Mouse (Mus musculus): ENCODE results near the gene Dusp3.
A peak's percentile ranks its signal among the peaks of the same experiment; 100 is the strongest.

The Dusp3 gene

DNA sequence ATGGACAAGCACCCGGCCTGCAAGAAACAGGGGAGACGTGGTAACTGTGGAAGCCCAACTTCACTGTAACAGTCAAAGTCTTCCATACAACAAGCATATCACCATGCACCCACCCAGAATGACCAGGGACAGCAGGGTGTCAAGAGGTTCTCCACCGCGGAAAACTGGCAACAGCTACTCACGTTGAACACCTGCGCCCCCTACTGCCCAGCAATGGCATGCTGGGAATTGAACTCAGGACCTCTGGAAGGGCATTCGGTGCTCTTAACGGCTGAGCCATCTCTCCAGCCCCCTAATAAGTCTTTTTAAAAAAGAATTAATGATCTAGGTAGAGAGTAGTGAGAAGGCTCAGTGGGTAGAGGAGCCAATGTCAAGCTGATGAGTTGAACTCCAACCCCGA is 11.9 kb downstream of the Dusp3 start:
- no peak for DNase-seq (ENCODE audit: low spot score in 2 of 2)

DNA sequence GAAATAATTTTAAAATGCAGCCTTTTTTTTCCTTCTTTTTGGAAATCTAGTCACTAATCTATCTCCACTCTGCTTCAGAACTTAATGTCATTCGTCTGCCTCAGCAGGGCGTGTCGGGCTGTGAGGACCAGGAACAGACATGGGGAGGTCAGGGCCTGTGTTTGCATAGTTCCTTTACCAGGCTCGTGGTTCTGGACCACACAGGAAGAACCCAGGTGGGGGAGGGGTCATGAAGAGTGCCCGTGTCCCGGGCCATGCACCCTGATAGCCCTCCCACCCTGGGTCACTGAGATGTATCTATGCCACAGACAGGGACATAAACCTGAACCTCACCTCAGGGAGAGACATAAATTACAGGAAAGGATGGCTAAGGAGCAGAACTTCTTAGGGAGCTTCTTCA is 12.6 kb downstream of the Dusp3 start:
- DNase-seq (ENCODE audit: low spot score in 2 of 2): no peak

DNA sequence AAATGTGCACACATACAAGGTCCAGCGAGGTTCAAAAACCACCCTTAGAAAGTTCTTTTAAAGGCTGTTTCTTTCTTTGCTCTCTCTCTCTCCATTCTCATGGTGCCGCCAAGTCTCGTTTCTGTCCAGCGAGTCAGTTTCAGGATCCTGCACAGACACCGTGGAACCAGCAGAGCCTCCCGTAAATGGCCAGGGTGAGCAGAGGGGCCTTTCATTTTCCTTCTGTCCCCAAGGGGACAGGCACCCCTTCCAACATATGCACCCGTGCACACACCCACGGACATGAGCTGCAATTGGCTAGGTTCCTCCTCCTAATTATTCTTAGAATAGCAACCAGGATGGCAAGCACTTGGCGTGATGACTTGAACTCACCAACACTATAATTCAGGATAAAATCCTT is 13.3 kb downstream of the Dusp3 start:
- DNase-seq (ENCODE audit: low spot score in 2 of 2): no peak

DNA sequence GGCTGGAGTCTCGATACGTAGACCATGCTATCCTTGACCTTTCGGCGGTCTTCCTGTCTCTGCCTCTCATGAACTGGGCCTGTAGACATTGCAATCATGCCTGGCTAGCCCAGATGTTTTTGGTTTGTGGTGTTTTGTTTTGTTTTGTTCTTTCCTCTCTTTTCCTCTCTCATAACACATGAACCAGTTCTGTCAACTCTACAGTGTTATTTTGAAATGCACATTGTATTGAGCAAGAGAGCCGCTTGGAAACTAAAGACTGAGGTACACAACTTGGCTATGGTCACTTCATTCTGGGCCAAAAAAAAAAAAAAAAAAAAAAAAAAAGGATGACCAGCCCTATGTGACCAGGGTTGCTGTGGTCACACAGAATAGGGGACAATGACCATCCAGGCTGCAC is 14.2 kb downstream of the Dusp3 start:
- no peak for DNase-seq (ENCODE audit: low spot score in 2 of 2)

DNA sequence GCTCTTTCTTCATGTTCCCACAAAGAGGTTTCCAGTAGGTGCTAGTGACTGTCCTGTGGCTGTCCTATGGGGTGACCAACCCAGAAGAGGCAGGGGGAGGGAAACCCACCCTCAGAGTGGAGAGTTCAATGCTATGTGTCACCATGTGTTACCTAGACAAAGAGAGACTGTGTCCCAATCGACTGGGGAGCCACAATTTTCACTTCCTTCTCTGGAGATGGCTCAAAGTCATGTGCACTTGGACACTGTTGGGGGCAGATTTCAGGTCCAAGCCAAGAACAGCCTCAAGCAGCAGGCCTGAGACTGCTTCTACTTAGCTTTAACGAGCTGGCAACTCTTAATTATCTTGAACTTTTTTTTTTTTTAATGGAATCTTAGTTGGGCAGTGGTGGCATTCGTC is 14.7 kb downstream of the Dusp3 start:
- no peak for DNase-seq (ENCODE audit: low spot score in 2 of 2)

DNA sequence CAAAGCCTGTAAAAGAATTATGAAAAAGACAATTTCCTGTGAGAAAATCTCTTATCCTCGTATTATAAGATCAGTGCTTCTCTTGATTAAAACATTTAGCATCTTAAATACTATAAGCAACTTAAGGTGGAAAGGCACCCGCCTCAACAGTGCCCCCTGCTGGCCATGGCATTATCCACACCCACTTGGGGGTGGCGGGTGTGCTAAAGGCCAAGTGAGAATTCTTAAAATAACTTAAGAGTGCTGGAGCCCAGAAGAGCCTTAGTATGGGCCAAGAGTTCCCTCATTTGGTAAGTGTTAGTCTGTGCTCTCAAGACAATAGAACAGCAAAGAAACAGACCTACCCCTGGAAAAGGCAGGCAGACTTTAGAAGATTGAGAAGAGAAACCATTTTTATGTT is 15.4 kb downstream of the Dusp3 start:
- DNase-seq (ENCODE audit: low spot score in 2 of 2): no peak

DNA sequence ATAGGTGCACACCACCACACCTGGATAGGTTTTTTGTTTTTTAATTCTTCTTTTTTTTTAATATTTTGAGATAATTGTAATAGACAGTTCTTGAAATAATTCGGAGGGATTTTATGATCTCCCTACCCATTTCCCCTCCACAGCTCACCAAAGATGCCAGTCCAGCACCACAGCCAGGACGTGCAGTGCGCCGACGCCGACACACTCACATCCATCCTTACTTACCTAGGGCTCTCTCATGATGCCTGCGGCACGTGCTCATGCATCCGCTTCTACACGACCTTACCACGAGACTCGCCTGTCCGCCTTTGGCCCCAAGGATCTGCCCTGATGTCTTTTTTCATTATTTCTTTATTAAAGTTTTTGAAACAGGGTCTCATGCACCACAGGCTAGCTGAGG is 17.0 kb downstream of the Dusp3 start:
- no peak for DNase-seq (ENCODE audit: low spot score in 2 of 2)

DNA sequence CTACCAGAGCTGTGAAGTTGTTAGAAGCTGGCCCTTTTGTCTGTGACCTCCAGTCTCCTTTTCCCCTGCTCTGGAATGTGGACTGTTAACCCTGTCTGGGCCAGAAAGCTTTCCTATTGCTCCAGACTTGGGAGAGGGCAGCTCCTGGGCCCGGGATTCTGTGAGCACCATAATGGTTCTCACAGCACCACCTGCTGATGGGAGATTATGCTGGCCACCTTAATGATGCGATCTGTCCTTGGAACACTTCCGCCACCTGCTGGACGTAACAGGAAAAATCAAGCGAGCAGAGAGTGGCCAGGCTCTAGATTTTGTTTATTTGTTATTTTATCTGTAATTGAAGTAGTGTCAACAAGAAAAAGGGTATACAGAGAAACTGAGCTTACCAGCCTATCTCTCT is 18.0 kb downstream of the Dusp3 start:
- DNase-seq (ENCODE audit: low spot score in 2 of 2): peak; percentile 54 to 79

DNA sequence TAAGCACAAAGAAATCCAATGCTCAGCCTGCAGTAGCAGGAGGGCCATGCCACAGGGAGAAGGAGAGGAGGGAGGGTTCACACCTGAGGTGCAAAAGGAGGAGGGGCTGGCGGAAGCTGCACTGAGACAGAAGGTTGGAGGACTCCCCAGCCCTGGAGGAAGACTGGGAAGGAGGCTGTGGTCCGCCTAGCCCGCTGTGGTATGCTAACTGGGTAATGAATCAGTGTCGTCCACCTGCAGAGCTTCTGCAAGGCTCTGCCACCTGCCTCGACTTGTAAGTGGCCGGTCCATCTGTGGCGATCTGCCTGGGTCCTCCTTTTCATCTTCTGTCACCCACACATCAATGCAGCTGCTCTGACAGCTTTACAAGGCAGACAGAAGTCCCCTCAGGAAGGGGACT is 18.5 kb downstream of the Dusp3 start:
- no peak for DNase-seq (ENCODE audit: low spot score in 2 of 2)

DNA sequence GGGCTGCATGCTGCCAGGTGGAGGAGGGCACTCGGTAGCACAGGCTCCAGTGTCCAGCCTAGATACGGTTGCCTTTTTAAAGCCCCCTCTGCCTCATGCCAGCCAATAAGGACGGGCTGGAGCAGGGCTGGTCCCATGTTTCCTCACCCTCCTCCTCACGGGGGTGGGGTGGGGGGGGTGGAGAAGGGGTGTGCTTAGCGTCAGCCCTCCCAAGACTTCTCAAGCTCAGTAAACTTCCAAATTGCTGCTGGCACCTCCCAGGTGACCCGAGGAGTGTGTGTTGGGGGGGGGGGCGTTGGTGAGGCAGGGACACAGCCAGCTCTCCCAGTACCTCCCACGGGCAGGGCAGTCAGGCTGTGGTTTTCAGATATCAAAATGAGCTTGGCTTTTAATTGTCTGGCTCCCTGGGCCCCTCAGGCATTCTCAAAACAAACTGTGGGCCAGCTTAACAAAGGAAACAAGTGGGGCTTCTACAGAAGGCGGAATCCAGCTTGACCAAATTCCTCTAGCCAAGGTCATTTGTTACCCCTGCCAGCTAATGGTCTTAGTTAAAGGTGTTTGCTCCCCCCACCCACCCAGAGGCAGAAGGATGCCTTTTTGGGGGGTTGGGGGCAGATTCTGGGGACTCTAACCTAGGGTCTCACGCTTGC is 19.7 kb downstream of the Dusp3 start, which contains the start of gene Sost:
Gene Sost, minus strand, starts transcription at position 51 of the 650 bp plus-strand sequence.
- no peak for DNase-seq (ENCODE audit: low spot score in 2 of 2)

DNA sequence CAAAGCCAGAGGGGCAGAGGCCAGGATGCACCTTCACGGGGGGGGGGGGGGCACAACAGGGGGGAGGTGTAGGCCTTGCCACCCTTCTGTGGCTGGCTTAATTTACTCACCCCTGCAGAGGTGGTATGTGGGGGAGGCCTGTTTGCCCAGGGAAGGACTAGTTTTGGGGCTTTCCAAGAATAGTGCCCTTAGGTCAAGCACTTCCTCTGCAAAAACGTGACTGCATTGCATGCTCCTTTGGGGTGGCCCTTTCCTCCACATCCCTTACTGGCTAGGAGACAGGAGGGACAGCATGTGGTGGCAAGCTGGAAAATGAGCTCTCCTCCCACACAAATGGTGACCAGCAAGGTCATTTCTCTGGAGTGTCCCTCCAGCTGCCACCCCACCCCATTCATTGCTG is 21.3 kb downstream of the Dusp3 start:
- DNase-seq (ENCODE audit: low spot score in 2 of 2): no peak

DNA sequence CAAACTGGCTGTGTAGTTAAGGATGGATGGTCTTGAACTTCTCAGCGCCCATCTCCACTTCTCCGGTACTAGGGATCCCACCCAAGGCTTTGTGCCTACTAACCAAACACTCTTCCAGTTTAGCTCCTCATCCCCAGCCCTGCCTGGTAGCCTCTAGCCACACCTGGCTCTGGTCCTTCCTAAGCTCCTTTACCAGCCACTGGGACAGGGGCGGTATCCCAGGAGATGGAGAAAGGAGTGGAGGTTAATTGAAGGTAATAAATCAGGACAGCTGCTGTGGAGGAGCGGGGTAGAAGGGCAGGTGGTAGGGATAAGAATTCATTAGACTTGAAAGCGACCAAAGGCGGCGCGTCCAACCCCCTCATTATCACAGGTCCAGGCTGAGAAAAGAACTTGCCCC is 22.2 kb downstream of the Dusp3 start:
- no peak for DNase-seq (ENCODE audit: low spot score in 2 of 2)

DNA sequence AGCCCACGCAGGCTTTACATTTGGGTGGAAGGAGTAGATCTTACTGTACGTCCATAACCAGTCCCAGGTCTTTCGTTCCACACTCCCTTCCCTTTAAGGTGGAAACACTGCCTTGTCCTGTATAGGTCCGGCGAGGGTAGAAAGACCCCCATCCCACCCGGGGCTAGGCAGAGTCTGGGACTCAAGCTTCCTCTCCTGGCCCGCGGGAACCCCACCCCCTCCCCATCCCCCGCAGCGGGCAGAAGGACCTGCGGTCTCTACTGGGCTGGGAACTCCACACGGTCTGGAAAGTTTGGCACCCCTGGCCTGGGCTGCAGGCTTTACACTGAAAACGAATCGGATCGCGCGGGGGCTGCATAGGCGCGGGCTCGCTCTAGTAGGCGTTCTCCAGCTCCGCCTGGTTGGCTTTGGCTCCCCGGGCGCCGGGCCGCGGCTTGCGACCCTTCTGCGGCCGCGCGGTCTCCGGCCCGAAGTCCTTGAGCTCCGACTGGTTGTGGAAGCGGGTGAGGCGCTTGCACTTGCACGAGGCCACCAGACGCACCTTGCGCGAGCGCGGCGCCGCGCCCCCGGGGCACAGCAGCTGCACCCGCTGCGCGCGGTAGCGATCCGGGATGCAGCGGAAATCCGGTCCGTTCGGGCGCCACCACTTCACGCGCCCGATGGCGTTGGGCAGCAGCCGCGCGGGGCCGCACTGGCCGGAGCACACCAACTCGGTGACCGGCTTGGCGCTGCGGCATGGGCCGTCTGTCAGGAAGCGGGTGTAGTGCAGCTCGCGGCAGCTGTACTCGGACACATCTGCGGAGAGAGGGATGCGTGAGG is 23.1 kb downstream of the Dusp3 start:
- no peak for DNase-seq (ENCODE audit: low spot score in 2 of 2)

DNA sequence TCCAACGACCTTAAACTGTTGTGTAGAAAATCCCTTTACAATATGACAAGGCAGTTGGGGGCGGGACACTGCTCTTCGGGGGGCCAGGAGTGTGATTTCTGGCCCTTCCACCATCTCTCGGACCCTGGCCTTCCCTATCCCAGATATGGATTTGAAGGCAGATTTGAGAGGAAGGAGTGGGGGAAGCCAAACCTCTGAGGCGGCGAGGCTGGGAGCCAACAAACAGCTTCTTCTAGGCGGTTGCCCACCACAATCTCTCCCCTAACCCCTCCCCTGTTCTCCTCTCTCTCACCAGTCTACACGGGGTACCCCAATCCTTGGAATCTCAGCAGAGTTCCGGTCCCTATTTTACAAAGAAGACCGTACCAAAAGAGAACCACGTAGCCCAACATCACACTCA is 23.8 kb downstream of the Dusp3 start:
- DNase-seq (ENCODE audit: low spot score in 2 of 2): no peak

DNA sequence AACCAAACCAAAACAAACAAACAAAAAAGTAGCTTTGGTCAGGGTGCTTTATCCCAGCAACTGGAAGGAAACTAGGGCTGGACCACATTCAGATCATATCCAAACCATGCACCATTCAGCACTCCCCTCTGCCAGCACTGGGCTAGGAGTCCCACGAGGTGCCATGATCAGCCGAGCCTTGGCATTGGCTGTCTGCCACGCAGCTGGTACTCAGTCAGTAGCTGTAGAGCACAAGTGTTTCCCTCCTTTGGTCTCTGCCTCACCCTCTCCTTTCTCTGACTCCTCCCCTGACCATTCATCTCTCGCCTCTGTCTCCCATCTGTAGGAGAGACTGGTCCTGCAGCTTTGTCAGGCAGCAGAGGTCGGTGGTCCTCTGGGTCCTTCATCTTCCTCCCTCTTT is 29.3 kb downstream of the Dusp3 start:
- DNase-seq (ENCODE audit: low spot score in 2 of 2): no peak

DNA sequence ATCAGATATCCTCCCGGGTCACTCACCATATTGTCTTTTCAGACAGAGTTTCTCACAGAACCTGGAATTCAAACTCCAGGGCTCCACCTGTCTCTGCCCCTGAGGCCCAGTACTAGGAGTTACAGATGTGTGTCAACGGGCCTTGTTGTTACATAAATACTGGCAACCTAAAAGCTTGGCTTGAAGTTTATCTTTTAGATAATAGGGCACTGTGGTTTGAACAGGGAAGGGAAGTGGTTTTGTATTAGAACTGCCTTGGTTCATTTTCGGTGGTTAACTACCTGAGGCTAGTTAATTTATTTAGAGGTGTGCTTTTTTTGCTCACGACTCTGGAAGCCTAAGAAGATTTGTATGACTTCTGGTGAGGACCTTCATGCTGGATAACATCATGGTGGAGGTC is 33.4 kb downstream of the Dusp3 start:
- DNase-seq (ENCODE audit: low spot score in 2 of 2): no peak

DNA sequence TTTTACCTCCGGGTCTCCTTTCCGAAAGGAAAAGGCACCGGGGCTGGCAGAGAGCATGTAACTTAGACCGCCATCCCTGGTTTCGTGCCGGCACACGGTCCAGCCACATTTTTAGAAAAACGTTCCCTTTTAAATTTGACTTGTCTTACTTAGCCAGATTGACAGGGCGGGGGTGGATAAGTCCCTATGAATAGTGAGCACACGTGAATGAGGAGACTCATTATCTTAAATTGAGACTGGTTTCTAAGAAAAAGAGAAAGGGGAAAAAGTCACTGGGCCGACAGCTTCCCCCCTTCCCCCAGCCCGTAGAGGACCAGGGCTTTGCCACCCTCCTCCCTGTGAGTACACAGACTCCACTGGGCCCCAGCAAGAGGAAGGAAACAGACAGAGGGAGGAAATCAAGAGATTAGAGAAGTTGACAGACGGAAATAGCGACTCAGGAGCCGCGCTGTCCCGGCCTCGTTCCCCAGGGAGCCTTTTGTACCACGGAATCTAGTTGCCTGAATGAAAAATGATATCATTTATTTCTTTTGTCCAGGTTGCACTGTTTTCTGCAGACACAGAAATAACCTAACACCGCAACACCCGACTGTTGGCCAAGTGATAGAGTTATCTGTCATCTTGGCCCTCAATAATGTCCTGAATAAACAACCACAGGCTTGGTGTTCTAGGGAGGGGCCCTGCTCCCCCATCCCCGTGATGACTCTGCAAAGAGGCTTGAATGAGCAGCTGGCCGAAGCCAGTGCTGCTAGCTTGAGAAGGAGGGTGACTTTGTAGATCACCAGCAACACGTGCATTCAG is 34.1 kb downstream of the Dusp3 start:
- DNase-seq (ENCODE audit: low spot score in 2 of 2): no peak

DNA sequence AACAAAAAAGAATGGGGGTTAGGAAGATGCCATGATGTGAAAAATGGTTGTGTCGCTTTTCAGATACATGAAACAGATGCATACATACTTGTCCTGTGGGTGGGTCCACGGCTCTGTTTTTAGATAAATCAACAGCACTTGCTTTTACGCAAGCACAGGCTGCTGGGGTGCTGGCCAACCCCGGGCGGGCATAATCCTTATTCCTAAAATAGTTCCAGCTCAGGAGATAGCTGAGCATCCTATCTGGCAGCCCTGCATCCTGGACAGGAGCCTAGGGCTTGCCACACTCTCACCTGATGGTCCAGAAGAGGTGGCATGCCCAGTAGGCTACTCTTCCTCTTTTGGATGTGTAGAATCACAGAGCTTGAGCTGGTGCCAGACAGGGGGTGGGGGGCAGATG is 36.8 kb downstream of the Dusp3 start:
- no peak for DNase-seq (ENCODE audit: low spot score in 2 of 2)

DNA sequence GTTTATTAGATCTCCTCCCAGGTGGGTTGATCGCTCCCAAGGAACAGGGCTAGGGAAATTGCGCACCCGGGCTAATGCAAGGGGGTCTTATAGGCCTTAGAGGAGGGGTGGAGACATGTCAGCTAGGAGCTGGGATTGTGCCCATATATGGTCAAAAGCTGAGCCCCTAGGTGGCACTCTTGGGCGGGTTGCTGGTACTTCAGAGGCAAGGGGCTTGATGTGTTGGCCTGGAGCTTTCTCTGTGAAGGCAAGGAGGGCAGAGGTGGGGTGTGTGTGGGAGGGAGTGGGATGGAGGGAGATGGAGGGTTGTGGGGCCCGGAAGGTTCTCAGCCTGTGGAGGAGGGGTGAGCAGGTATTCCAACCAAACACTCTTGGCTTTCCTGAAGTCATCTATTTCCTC is 40.3 kb downstream of the Dusp3 start:
- DNase-seq (ENCODE audit: low spot score in 2 of 2): no peak

DNA sequence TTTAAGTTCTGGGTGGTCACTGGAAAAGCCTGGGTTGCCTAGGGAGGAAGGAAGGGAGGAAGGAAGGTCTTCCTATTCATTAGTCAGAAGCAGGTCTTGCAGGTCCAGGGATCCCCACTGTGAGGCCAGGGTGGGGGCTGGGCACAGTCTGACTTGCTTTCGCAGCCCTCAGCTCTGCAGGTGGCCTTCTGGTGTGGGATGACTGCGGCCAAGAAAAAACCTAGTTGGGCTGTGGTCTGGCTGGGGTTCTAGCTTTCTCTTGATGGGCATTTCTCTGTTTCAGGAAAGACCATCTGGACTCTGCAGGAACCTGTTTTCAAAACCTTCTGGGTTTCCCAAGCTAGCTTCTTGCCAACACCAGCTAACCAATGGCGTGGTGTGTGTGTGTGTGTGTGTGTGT is 43.8 kb downstream of the Dusp3 start:
- DNase-seq (ENCODE audit: low spot score in 2 of 2): no peak

DNA sequence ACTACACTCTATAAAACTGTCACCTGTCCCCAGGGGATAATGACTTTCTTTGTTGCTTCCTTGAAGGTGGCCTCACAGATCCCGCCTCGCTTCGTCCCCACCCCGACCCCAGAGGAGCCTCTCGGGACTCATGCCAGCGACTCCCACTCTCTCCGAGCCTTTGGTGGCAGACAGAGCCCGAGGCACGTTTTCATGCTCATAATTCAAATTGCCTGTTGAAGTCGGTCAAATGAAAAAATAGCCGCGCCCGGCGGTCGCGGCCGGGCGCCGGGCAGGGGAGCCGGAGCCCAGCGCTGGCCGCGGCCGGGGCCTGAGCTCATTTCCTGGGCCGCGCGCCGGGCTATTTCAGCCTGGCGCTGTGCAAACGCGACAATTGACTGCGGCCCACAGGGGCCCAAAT is 49.7 kb downstream of the Dusp3 start:
- DNase-seq (ENCODE audit: low spot score in 2 of 2): no peak

DNA sequence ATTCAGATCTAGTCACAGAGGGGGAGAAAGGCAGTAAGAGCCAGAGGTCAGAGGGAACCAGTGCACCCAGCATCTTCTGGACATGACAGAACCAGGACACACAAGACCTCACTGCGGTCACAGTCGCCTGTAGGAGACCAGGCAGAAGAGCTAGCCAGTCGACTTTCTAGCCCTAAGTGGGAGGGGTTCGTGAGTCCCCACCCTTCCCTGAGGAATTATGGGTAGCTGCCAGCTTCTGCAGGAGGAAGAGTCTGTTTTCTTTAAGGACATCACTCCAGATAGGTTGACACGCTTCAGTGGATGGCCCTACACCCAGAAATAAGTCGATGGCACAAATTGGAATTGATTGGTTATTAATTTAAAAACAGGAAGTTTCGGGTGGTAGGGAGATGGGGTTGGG is 50.4 kb downstream of the Dusp3 start:
- DNase-seq (ENCODE audit: low spot score in 2 of 2): no peak

DNA sequence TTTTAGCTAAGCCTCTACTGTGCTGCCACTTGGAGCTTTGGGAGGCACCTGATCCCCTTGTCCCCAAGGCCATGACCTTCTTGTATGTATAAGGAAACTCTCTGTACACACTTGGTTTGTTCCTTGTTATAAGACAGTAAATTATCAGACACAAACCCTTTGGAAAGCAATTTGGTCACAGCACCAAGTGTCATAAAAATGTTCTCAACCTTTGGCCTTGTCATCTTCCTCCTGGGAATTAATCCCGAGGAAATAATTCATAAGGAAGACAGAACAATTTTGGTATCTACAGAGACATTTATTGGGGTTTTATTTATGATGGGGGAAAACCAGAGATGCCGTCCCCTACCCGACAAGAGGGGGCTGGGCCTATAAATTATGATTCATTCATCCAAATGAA is 51.1 kb downstream of the Dusp3 start:
- DNase-seq (ENCODE audit: low spot score in 2 of 2): no peak

All from frontal cortex, postnatal 10 days (tissue).